Comparison of ENCODE assay signal across 8 mouse cellular contexts in genomic region chr13:58452651-58453413, GRCm38 (mm10). TPM values are rescaled to one million over a fixed set of nuclear protein-coding genes. Genes with fewer than 3 reads are reported as not detected.
A peak's percentile ranks its signal among the peaks of the same experiment; 100 is the strongest.
DNase-seq lines count a peak whose midpoint lies in the region; ATAC-seq and TF ChIP-seq lines count a peak whose summit lies in the region.

No protein-coding gene starts in this region.

- WGBS in embryonic facial prominence, embryonic 13.5 days: 8% methylated on average over 32 of the region's 32 CpGs
- WGBS in limb, embryonic 14.5 days: 12% methylated on average over 32 of the region's 32 CpGs
- WGBS in neural tube, embryonic 11.5 days: 13% methylated on average over 32 of the region's 32 CpGs

- peak overlapping the region; percentile 69 for H3K4me2 ChIP-seq in embryonic facial prominence, embryonic 13.5 days
- peak overlapping the region; percentile 52 for H3K4me2 ChIP-seq in limb, embryonic 14.5 days (replicated peaks; ENCODE audit: low read depth, low read length, severe bottlenecking)
- peak overlapping the region; percentile 41 for H3K4me2 ChIP-seq in neural tube, embryonic 11.5 days (ENCODE audit: low read depth)

- H3K9ac ChIP-seq in embryonic facial prominence, embryonic 13.5 days: peak overlapping the region; percentile 58
- H3K9ac ChIP-seq in limb, embryonic 14.5 days (ENCODE audit: low read depth, low read length, severe bottlenecking): peak overlapping the region; percentile 17; the same call in 1 of the 2 replicates
- H3K9ac ChIP-seq in neural tube, embryonic 11.5 days (ENCODE audit: low read length): no peak overlapping the region

- no peaks in the 10 kb centered on the region for H3K36me3 ChIP-seq in embryonic facial prominence, embryonic 13.5 days
- no peaks in the 10 kb centered on the region for H3K36me3 ChIP-seq in limb, embryonic 14.5 days (ENCODE audit: control insufficient read depth, insufficient read depth, low read length)
- H3K36me3 ChIP-seq in neural tube, embryonic 11.5 days (ENCODE audit: control insufficient read depth, insufficient read depth, low read length): no peaks in the 10 kb centered on the region

- no peak for TF ChIP-seq POLR2A in limb, embryonic 14.5 days (IDR thresholded peaks at IDR 0.05; ENCODE audit: borderline replicate concordance, extremely low read depth, insufficient read depth, insufficient read length)

- H3K4me1 ChIP-seq in embryonic facial prominence, embryonic 13.5 days: peaks cover 6% of the 10 kb centered on the region
- peaks cover 7% of the 10 kb centered on the region for H3K4me1 ChIP-seq in limb, embryonic 14.5 days (ENCODE audit: control insufficient read depth, insufficient read depth, low read length)
- no peaks in the 10 kb centered on the region; the same call in 1 of the 2 replicates for H3K4me1 ChIP-seq in neural tube, embryonic 11.5 days (ENCODE audit: control insufficient read depth, insufficient read depth, low read length)

- peak overlapping the region; percentile 42 for H3K4me3 ChIP-seq in embryonic facial prominence, embryonic 13.5 days
- H3K4me3 ChIP-seq in limb, embryonic 14.5 days (replicated peaks; ENCODE audit: low read length): peak overlapping the region; percentile 23
- peak overlapping the region; percentile 15; the same call in 1 of the 2 replicates for H3K4me3 ChIP-seq in neural tube, embryonic 11.5 days (ENCODE audit: low read depth, low read length)

- peaks cover 30% of the 10 kb centered on the region for H3K27me3 ChIP-seq in embryonic facial prominence, embryonic 13.5 days
- peaks cover 10% of the 10 kb centered on the region for H3K27me3 ChIP-seq in limb, embryonic 14.5 days (ENCODE audit: control insufficient read depth, insufficient read depth, low read length)
- peaks cover 8% of the 10 kb centered on the region for H3K27me3 ChIP-seq in neural tube, embryonic 11.5 days (ENCODE audit: control insufficient read depth, insufficient read depth, low read length)

- H3K9me3 ChIP-seq in embryonic facial prominence, embryonic 13.5 days: no peaks in the 10 kb centered on the region
- no peaks in the 10 kb centered on the region for H3K9me3 ChIP-seq in limb, embryonic 14.5 days (ENCODE audit: control insufficient read depth, low read length)
- H3K9me3 ChIP-seq in neural tube, embryonic 11.5 days (ENCODE audit: control insufficient read depth, low read length): no peaks in the 10 kb centered on the region

- DNase-seq in ovary, postnatal 10 days (ENCODE audit: low spot score): peak; percentile 7
- no peak for DNase-seq in ovary, postnatal 14 days (ENCODE audit: low spot score)
- no peak for DNase-seq in limb, embryonic 14.5 days (ENCODE audit: low spot score)
- no peak for DNase-seq in neural tube, embryonic 11.5 days (ENCODE audit: low spot score)

- no peak for ATAC-seq in embryonic facial prominence, embryonic 13.5 days (ENCODE audit: insufficient number of reproducible peaks, insufficient read depth, low FRiP score, low TSS enrichment, low read depth)
- ATAC-seq in hematopoietic stem cell, adult 5-6 weeks (replicated peaks in 1 of 2; ENCODE audit: insufficient read depth in 1 of 2, low FRiP score in 2 of 2, low TSS enrichment in 1 of 2, low read depth in 1 of 2, poor library complexity in 2 of 2, severe bottlenecking in 2 of 2): peak; percentile 35 to 40; a peak in 1 of 4 replicates
- no peak for ATAC-seq in limb, embryonic 14.5 days (ENCODE audit: low FRiP score, low read depth)
- ATAC-seq in neural tube, embryonic 11.5 days (ENCODE audit: insufficient read depth, low FRiP score, low TSS enrichment): no peak
- no peak for ATAC-seq in erythroid progenitor cell, adult 5-6 weeks (replicated peaks; ENCODE audit: low FRiP score, poor library complexity, severe bottlenecking)
- no peak for ATAC-seq in inflammation-experienced regulatory T-cells, adult 6 months

- no peak overlapping the region for H3K27ac ChIP-seq in embryonic facial prominence, embryonic 13.5 days
- H3K27ac ChIP-seq in limb, embryonic 14.5 days (replicated peaks; ENCODE audit: low read depth, low read length): no peak overlapping the region
- H3K27ac ChIP-seq in neural tube, embryonic 11.5 days (ENCODE audit: low read depth, low read length): no peak overlapping the region

RNA-seq across cellular contexts. Expression of gene Hnrnpk, which starts 49.7 kb away (rescaled TPM):
- polyA plus RNA-seq in embryonic facial prominence, embryonic 13.5 days (2015; fragmentation: Nextera tagmentation; extraction: Ambion mirVana): 1,653 and 1,754 TPM in 2 replicates
- 2,345 and 2,750 TPM in 2 replicates for total RNA-seq in hematopoietic stem cell, adult 5-6 weeks (2017)
- polyA plus RNA-seq in limb, embryonic 14.5 days (2012; rRNA removed): 816 and 883 TPM in 2 replicates
- polyA plus RNA-seq in limb, embryonic 14.5 days (2014; fragmentation: Nextera tagmentation; extraction: Ambion mirVana): 1,312 and 1,461 TPM in 2 replicates
- polyA plus RNA-seq in neural tube, embryonic 11.5 days (2014; fragmentation: Nextera tagmentation; extraction: Ambion mirVana): 2,400 and 2,440 TPM in 2 replicates
- 489 and 576 TPM in 2 replicates for total RNA-seq in erythroid progenitor cell, adult 5-6 weeks (2015; ENCODE audit: low replicate concordance)
- total RNA-seq in erythroid progenitor cell, adult 5-6 weeks (2017; ENCODE audit: low replicate concordance): 788 and 801 TPM in 2 replicates
- polyA plus RNA-seq in inflammation-experienced regulatory T-cells, adult 6 months (2017; shearing (Covaris generic)): 1,000 to 10,000 TPM; 1,885 to 2,917 (median 2,228) TPM

RNA-seq across cellular contexts. Expression of gene Rmi1, which starts 50.8 kb away (rescaled TPM):
- 24.7 and 25.9 TPM in 2 replicates for polyA plus RNA-seq in embryonic facial prominence, embryonic 13.5 days (2015; fragmentation: Nextera tagmentation; extraction: Ambion mirVana)
- total RNA-seq in hematopoietic stem cell, adult 5-6 weeks (2017): 27.6 and 30.9 TPM in 2 replicates
- 14.4 and 15.2 TPM in 2 replicates for polyA plus RNA-seq in limb, embryonic 14.5 days (2012; rRNA removed)
- polyA plus RNA-seq in limb, embryonic 14.5 days (2014; fragmentation: Nextera tagmentation; extraction: Ambion mirVana): 23.5 and 24.0 TPM in 2 replicates
- 29.8 and 32.1 TPM in 2 replicates for polyA plus RNA-seq in neural tube, embryonic 11.5 days (2014; fragmentation: Nextera tagmentation; extraction: Ambion mirVana)
- total RNA-seq in erythroid progenitor cell, adult 5-6 weeks (2015; ENCODE audit: low replicate concordance): 38.1 and 42.2 TPM in 2 replicates
- 23.9 and 31.6 TPM in 2 replicates for total RNA-seq in erythroid progenitor cell, adult 5-6 weeks (2017; ENCODE audit: low replicate concordance)
- polyA plus RNA-seq in inflammation-experienced regulatory T-cells, adult 6 months (2017; shearing (Covaris generic)): 10 to 100 TPM; 22.8 to 24.7 (median 23.3) TPM

Comparison
In these comparisons a context has a peak if more than half of its experiments do, and no peak if none do; other contexts are left out.
1. ATAC-seq: peak in hematopoietic stem cell, adult 5-6 weeks (2 of 2); none in embryonic facial prominence, embryonic 13.5 days (single experiment), limb, embryonic 14.5 days (single experiment), neural tube, embryonic 11.5 days (single experiment), erythroid progenitor cell, adult 5-6 weeks (single experiment) and inflammation-experienced regulatory T-cells, adult 6 months (single experiment).
2. Peak in every context shown above with its lines, with median percentiles within 50 percentile points of each other: H3K4me2 ChIP-seq and H3K4me3 ChIP-seq.